Mouse (Mus musculus): Measurements from ENCODE around the gene Ccdc6. TPM values are rescaled to one million over a fixed set of nuclear protein-coding genes. Genes with fewer than 3 reads are reported as not detected.

Ccdc6 gene
- polyA plus RNA-seq (2012; ENCODE audit: low replicate concordance) = 21.0 and 29.4 TPM in 2 replicates

GRCm38 (mm10) chr10:70096366-70097188, at the start of gene Ccdc6:
Gene Ccdc6 (plus strand): TSS chr10:70097121.

DNA sequence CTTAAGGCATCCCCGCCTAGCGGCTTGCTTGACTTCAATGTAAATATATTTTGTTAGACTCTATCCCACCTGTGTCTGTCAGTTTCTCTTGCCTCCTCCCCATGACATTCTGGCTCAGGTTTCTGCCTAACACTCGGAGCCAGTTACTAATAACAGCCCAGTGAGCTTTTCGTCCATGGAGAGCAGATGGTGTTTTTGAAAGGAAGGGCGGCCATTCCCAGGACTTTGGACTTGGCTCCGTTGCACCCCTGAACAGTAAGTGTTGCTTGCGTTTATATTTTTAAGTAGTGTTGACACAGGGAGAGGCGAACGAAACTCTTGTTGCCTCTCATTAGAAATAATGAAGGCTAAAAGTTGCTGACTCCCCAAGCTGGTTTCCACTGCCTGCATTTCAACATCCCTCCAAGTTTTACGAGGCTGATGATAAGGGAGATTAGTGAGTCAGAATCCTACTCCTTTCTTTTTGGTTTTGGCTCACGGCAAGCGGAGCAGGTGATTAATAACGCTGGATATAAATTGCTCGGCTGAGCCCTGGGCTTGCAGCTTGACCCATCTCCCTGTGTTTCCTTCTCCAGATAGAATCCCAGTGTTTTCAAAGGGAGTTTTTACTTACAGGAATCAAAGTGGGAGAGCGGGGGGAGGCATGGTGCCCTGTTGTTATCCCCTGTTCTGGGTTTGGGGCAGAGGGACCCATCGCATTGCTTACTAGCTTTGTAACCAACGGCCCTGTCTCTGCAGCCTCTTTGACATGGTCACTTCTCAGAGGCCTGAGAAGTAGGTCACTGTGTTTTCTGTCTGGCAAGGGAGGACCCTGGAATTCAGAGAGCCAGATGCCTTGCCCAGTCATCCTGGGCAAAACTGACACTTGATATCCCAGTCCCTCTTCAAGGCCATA, 107.8 kb downstream of the Ccdc6 start, which contains the start of gene Mrln:
Mrln (plus strand) TSS at position 160 of the 895 bp plus-strand sequence.

Other genes with a start within 250 kb of the Ccdc6 start
- not detected in 2 replicates for gene Mrln, start 107.5 kb downstream of the Ccdc6 start, polyA plus RNA-seq (2012; ENCODE audit: low replicate concordance)
- 1.2 and 1.5 TPM in 2 replicates for gene Slc16a9, start 148.0 kb downstream of the Ccdc6 start, polyA plus RNA-seq (2012; ENCODE audit: low replicate concordance)

Measured in hematopoietic multipotent progenitor cell, adult 10-12 weeks (in vitro differentiated cells).